Mouse (Mus musculus) G1E (cell line): ENCODE measurements around the gene Ell. TPM values are rescaled to one million over a fixed set of nuclear protein-coding genes. Genes with fewer than 3 reads are reported as not detected.
A peak's percentile ranks its signal among the peaks of the same experiment; 100 is the strongest.

Experiments used
- ATAC-seq: 2 replicates; pipeline ENCODE4 v1.8.0; 2016; ENCODE audit warnings: mild to moderate bottlenecking; ENCODE audit not compliant: insufficient number of reproducible peaks, poor library complexity, low FRiP score, severe bottlenecking; ENCODE audit errors: extremely low read depth
- DNase-seq: peaks from one replicate; pipeline ENCODE4 v3.0.0; 2012; ENCODE audit warnings: low spot score
- H3K27me3 ChIP-seq: 2 replicates; pipeline ENCODE4 v1.6.1; 2012; ENCODE audit warnings: mild to moderate bottlenecking, low read length, inconsistent platforms; ENCODE audit not compliant: insufficient read depth
- H3K36me3 ChIP-seq: replicated peaks from 2 replicates; pipeline ENCODE3; 2012; ENCODE audit warnings: mild to moderate bottlenecking, inconsistent platforms
- H3K4me1 ChIP-seq: 2 replicates; pipeline ENCODE4 v1.6.1; 2012; ENCODE audit warnings: low read depth, low read length, inconsistent platforms, mixed read lengths; ENCODE audit not compliant: insufficient read depth
- H3K4me3 ChIP-seq: 2 replicates; pipeline ENCODE4 v1.5.1; 2012; ENCODE audit warnings: low read depth, mild to moderate bottlenecking, inconsistent platforms, low read length, moderate library complexity, mixed read lengths
- H3K9me3 ChIP-seq: replicated peaks from 2 replicates; pipeline ENCODE4 v1.6.1; 2012; ENCODE audit warnings: inconsistent platforms
- CTCF ChIP-seq: IDR thresholded peaks from 2 replicates; pipeline ENCODE4 v1.5.1; 2012; ENCODE audit warnings: low read depth, low read length, inconsistent platforms, mixed read lengths
- GATA1 ChIP-seq: IDR thresholded peaks from 2 replicates; pipeline ENCODE4 v1.6.1; 2012; ENCODE audit warnings: borderline replicate concordance, low read length, inconsistent platforms, mixed read lengths
- GATA2 ChIP-seq: IDR thresholded peaks from 2 replicates; pipeline ENCODE4 v1.6.1; 2012; ENCODE audit warnings: low read depth, low read length, inconsistent platforms, borderline replicate concordance
- POLR2AphosphoS5 ChIP-seq: IDR thresholded peaks from 2 replicates; pipeline ENCODE4 v1.6.1; 2012; ENCODE audit warnings: low read depth, low read length, inconsistent platforms; ENCODE audit not compliant: insufficient replicate concordance
- TAL1 ChIP-seq: conservative IDR thresholded peaks from 2 replicates; pipeline ENCODE4 v1.6.1; 2012; ENCODE audit warnings: low read depth, low read length, inconsistent platforms, mixed read lengths
- polyA plus RNA-seq: library from polyadenylated mRNA; stranded (reverse); fragments of >175 nt; gene quantifications from 2 replicates; pipeline ENCODE4 v1.2.3, GENCODE M21; 2012
- total RNA-seq, 2 experiments: library from RNA; stranded (forward) in 1 of 2; stranded (reverse) in 1 of 2; fragments of 200-1000 nt in 1 of 2; fragments of >200 nt in 1 of 2; fragmentation: Nextera tagmentation in 1 of 2; gene quantifications; 2 replicates each; pipeline ENCODE4 v1.2.3; 2014 to 2017

Gene Ell
- total and polyA plus RNA-seq, 3 experiments = 7.6 to 56.4 (median 22.7) TPM

DNA sequence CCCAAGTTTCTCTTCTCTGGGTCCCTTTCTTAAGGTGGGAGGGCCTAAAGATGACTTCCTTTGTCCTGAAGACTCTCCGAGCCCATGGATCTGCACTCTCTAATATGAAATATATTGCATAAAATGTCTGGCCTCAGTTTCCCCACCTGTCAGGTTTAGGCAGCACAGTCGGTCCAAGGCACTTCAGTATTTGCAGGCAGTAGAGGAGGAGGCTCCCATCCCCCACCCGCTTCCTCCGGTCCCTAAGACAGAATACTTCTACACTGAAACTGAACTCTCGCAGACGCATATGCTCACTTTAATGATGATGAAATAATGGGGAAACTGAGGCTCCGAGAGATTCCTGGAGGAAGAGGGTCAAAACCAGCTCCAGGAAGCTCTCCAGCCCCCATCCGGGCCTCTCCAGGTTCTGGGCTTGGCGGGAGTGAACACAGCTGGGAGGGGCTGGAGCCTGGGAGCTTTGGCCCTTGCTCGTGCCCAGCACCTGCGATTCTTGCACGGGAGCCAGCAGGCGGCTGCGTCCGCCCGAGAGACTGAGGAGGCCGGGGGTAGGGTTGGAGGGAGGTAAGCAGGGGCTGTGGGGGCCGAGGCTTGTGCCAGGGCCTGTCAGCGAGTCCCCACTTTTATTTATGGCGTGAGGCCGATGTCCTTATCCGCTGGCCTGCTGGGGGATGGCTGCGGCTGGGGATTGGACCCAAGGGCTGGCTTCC, 37.3 kb upstream of the Ell start:
- no peak overlapping the region for H3K4me3 ChIP-seq
- peaks cover 64% of the 10 kb centered on the region for H3K4me1 ChIP-seq
- ATAC-seq (no peak), DNase-seq (no peak)
- H3K36me3 ChIP-seq = peaks cover 39% of the 10 kb centered on the region
- TF ChIP-seq CTCF (no peak), TAL1 (no peak), POLR2AphosphoS5 (no peak), GATA1 (no peak), GATA2 (no peak)
- peaks cover 33% of the 10 kb centered on the region for H3K27me3 ChIP-seq
- H3K9me3 ChIP-seq = no peaks in the 10 kb centered on the region

DNA sequence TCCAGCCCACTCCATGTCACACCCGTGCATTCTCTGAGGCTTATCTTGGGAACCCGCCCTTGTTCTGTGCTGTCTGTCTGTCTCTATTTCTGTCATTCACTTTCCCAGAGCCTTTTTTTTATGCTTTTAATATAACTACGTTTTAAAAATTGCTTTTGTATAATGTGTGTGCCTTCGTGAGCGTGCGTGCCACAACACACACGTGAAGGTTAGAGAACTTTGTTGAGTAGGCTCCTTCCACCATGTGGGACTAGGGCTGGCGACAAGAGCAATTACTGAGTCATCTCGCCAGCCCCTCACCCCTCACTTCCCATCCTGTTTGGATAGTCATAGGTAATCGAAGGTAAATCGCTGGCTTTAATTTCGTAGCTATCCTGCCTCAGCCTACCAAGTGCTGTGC, 36.7 kb upstream of the Ell start:
- Histone ChIP-seq H3K4me1 (peaks cover 69% of the 10 kb centered on the region), H3K9me3 (no peaks in the 10 kb centered on the region), H3K27me3 (peaks cover 27% of the 10 kb centered on the region), H3K36me3 (peaks cover 43% of the 10 kb centered on the region), H3K4me3 (no peak overlapping the region)
- ATAC-seq (no peak), DNase-seq (no peak)
- TF ChIP-seq GATA1 (no peak), TAL1 (no peak), CTCF (no peak), POLR2AphosphoS5 (no peak), GATA2 (no peak)

GRCm38 (mm10) chr8:70503062-70503750, 36.1 kb upstream of the Ell start:
- Histone ChIP-seq H3K27me3 (peaks cover 22% of the 10 kb centered on the region), H3K4me3 (no peak overlapping the region; the same call in 1 of the 2 replicates), H3K36me3 (peaks cover 50% of the 10 kb centered on the region), H3K9me3 (no peaks in the 10 kb centered on the region), H3K4me1 (peaks cover 75% of the 10 kb centered on the region)
- DNase-seq (peak; percentile 81), ATAC-seq (no peak)
- peak; percentile 89 for TF ChIP-seq CTCF
- no peak for TF ChIP-seq POLR2AphosphoS5

DNA sequence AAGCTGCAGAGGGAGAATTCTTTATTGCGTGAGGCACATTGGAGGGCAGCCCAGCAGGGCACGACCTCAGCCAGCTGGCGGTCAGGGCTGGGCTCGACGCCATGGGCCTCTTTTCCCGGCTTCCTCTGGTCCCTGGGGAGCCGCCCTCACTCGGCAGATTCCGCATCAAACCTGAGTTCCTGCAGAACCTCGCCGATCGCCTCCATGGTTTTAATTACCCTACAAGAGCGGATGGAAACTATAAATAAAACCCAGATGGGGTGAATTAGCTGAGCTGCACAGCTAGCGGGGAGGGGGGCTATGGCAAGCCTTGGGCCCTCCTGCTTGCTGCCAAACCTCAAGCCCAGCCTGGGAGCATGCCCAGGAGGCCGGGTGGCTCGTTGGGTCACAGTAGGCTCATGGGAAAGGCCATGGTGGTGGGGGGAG, 35.0 kb upstream of the Ell start:
- Histone ChIP-seq H3K36me3 (peaks cover 61% of the 10 kb centered on the region), H3K4me1 (peaks cover 77% of the 10 kb centered on the region), H3K9me3 (no peaks in the 10 kb centered on the region), H3K27me3 (peaks cover 11% of the 10 kb centered on the region), H3K4me3 (no peak overlapping the region)
- TF ChIP-seq POLR2AphosphoS5 (no peak), TAL1 (no peak), CTCF (no peak), GATA2 (no peak), GATA1 (no peak)
- DNase-seq (no peak), ATAC-seq (no peak)

DNA sequence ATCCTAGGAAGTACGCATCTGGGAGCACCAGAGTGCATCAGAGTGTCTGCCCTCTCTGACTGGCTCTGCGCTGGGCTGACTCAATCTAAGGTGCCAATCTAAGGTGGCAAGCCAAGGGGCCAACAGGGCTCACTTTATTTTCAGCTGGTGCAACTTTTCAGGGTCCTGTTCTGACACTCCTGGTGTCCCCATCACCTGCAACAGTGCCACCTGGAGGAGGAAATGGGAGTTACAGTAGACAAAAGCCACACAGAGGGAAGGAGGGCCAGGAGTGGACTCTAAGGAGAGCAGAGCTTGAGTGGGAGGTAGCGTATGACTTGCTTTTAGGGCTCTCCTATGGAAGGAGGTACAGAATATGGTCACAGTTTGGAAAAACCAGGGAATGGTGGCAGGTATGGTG, 34.4 kb upstream of the Ell start:
- H3K4me3 ChIP-seq = no peak overlapping the region
- DNase-seq = peak; percentile 63
- TF ChIP-seq TAL1 (no peak), CTCF (peak; percentile 85), POLR2AphosphoS5 (no peak), GATA1 (no peak)
- H3K4me1 ChIP-seq = peaks cover 71% of the 10 kb centered on the region
- no peaks in the 10 kb centered on the region for H3K9me3 ChIP-seq
- H3K36me3 ChIP-seq = peaks cover 65% of the 10 kb centered on the region
- H3K27me3 ChIP-seq = peaks cover 5% of the 10 kb centered on the region
- ATAC-seq = no peak

GRCm38 (mm10) chr8:70505698-70506327, 33.4 kb upstream of the Ell start:
- H3K36me3 ChIP-seq = peaks cover 65% of the 10 kb centered on the region
- no peak for DNase-seq
- no peak for TF ChIP-seq GATA1
- TF ChIP-seq GATA2 = no peak
- TF ChIP-seq CTCF = no peak
- peak; percentile 88; the same call in 1 of the 2 replicates for TF ChIP-seq POLR2AphosphoS5
- no peak for TF ChIP-seq TAL1
- peaks cover 4% of the 10 kb centered on the region; the same call in 1 of the 2 replicates for H3K27me3 ChIP-seq
- H3K9me3 ChIP-seq = no peaks in the 10 kb centered on the region
- H3K4me3 ChIP-seq = peak overlapping the region; percentile 81
- ATAC-seq = 0 out of 2 replicates have a peak, but pooled peaks have one; percentile 9
- peaks cover 62% of the 10 kb centered on the region for H3K4me1 ChIP-seq
